Mouse (Mus musculus) kidney, adult 2 months (tissue): Measurements from ENCODE around the gene Asap2. TPM values are rescaled to one million over a fixed set of nuclear protein-coding genes. Genes with fewer than 3 reads are reported as not detected.

Experiments
- DNase-seq: peaks from one replicate; pipeline ENCODE4 v3.0.0; 2021
- H3K27ac ChIP-seq: fragments of 200-500 bp; 2 replicates; pipeline ENCODE4 v1.5.1; 2012; ENCODE audit warnings: low read depth, low read length, control low read depth, inconsistent platforms; ENCODE audit not compliant: insufficient read depth
- H3K27me3 ChIP-seq: fragments of 200-500 bp; replicated peaks from 2 replicates; pipeline ENCODE4 v1.6.1; 2012; ENCODE audit warnings: mild to moderate bottlenecking, moderate library complexity, low read length, inconsistent platforms; ENCODE audit not compliant: control insufficient read depth, insufficient read depth
- H3K36me3 ChIP-seq: fragments of 200-500 bp; 2 replicates; pipeline ENCODE4 v1.6.1; 2012; ENCODE audit warnings: mild to moderate bottlenecking, moderate library complexity, low read length, inconsistent platforms; ENCODE audit not compliant: control insufficient read depth, insufficient read depth
- H3K4me1 ChIP-seq: fragments of 200-500 bp; 2 replicates; pipeline ENCODE4 v1.6.1; 2011; ENCODE audit warnings: low read length; ENCODE audit not compliant: control insufficient read depth, insufficient read depth
- H3K4me3 ChIP-seq: fragments of 200-500 bp; 2 replicates; pipeline ENCODE4 v1.5.1; 2011; ENCODE audit warnings: mild to moderate bottlenecking, low read depth, low read length, control low read depth; ENCODE audit not compliant: insufficient read depth
- CTCF ChIP-seq: fragments of 200-500 bp; conservative IDR thresholded peaks from 2 replicates; pipeline ENCODE4 v1.5.1; 2011; ENCODE audit warnings: low read depth, mild to moderate bottlenecking, control low read depth, low read length, moderate library complexity, mixed read lengths; ENCODE audit not compliant: insufficient read depth, insufficient read length
- POLR2A ChIP-seq: fragments of 200-500 bp; IDR thresholded peaks from one replicate; pipeline ENCODE4 v1.6.1; 2011; ENCODE audit warnings: low read depth, low read length, control low read depth
- WGBS: fragments of 180-500 bp; shearing (Covaris S2); methylation state at CpG from one replicate; pipeline ENCODE4 v1.1.7; 2018; 5-methylcytosine and 5-hydroxymethylcytosine counted together
- polyA plus RNA-seq: library from polyadenylated mRNA; depleted of rRNA; stranded (reverse); fragments of >200 nt; gene quantifications from 2 replicates; pipeline ENCODE4 v1.2.3, GENCODE M21; 2012

Asap2 gene
- polyA plus RNA-seq, 1 experiment: 8.2 TPM

- Histone ChIP-seq H3K36me3 (no peaks in the 10 kb centered on the region), H3K27ac (no peak overlapping the region), H3K27me3 (no peaks in the 10 kb centered on the region), H3K4me1 (peaks cover 9% of the 10 kb centered on the region), H3K4me3 (no peak overlapping the region)
- TF ChIP-seq CTCF: no peak
- TF ChIP-seq POLR2A: no peak
- no peak for DNase-seq
- 79% methylated on average over 17 of the region's 17 CpGs for WGBS
These were observed 239.0 kb downstream of the Asap2 start for GRCm38 (mm10) chr12:21229076-21229918.

- Histone ChIP-seq H3K27ac (no peak overlapping the region), H3K36me3 (no peaks in the 10 kb centered on the region), H3K27me3 (no peaks in the 10 kb centered on the region), H3K4me1 (no peaks in the 10 kb centered on the region), H3K4me3 (no peak overlapping the region)
- DNase-seq: no peak
- TF ChIP-seq POLR2A: no peak
- TF ChIP-seq CTCF: no peak
- WGBS: 87% methylated on average over 7 of the region's 7 CpGs
These were observed 243.5 kb downstream of the Asap2 start for GRCm38 (mm10) chr12:21233727-21234126.

GRCm38 (mm10) chr12:21234560-21234959, 244.3 kb downstream of the Asap2 start:
- TF ChIP-seq POLR2A: no peak
- no peak for TF ChIP-seq CTCF
- no peaks in the 10 kb centered on the region for H3K27me3 ChIP-seq
- 83% methylated on average over 2 of the region's 2 CpGs for WGBS
- DNase-seq: no peak
- H3K4me1 ChIP-seq: no peaks in the 10 kb centered on the region
- H3K36me3 ChIP-seq: no peaks in the 10 kb centered on the region
- H3K27ac ChIP-seq: no peak overlapping the region
- no peak overlapping the region for H3K4me3 ChIP-seq

GRCm38 (mm10) chr12:21241965-21242364, 251.7 kb downstream of the Asap2 start:
- no peak overlapping the region for H3K4me3 ChIP-seq
- no peak overlapping the region for H3K27ac ChIP-seq
- no peaks in the 10 kb centered on the region for H3K4me1 ChIP-seq
- 89% methylated on average over 3 of the region's 3 CpGs for WGBS
- TF ChIP-seq CTCF (no peak), POLR2A (no peak)
- no peaks in the 10 kb centered on the region for H3K27me3 ChIP-seq
- no peaks in the 10 kb centered on the region for H3K36me3 ChIP-seq
- no peak for DNase-seq

- Histone ChIP-seq H3K27ac (no peak overlapping the region), H3K4me3 (no peak overlapping the region), H3K4me1 (no peaks in the 10 kb centered on the region), H3K27me3 (no peaks in the 10 kb centered on the region), H3K36me3 (no peaks in the 10 kb centered on the region)
- WGBS: 94% methylated on average over 11 of the region's 11 CpGs
- TF ChIP-seq CTCF (no peak), POLR2A (no peak)
- no peak for DNase-seq
These were observed 254.2 kb downstream of the Asap2 start for GRCm38 (mm10) chr12:21244375-21244960.

GRCm38 (mm10) chr12:21247711-21248392, 257.6 kb downstream of the Asap2 start:
- WGBS: 64% methylated on average over 7 of the region's 7 CpGs

More at GRCm38 (mm10) chr12:21247711-21248392, 257.6 kb downstream of the Asap2 start:
- DNase-seq: no peak
- Histone ChIP-seq H3K4me3 (no peak overlapping the region), H3K27ac (no peak overlapping the region), H3K36me3 (peaks cover 2% of the 10 kb centered on the region; the same call in 1 of the 2 replicates), H3K4me1 (no peaks in the 10 kb centered on the region), H3K27me3 (no peaks in the 10 kb centered on the region)
- TF ChIP-seq CTCF (no peak), POLR2A (no peak)
